Mouse (Mus musculus) lung, adult 2 months (tissue): ENCODE measurements at regions not wholly inside any gene's neighbourhood (a gene's known extent, or its start where the extent isn't known, plus 50 kb on each side); places are given as distances from the start of the nearest gene placed in this dataset.

Experiments used
- CTCF ChIP-seq: fragments of 200-500 bp; IDR thresholded peaks from 2 replicates; pipeline ENCODE4 v1.5.1; 2011; ENCODE audit warnings: mild to moderate bottlenecking, low read length, control low read depth; ENCODE audit not compliant: insufficient read depth
- POLR2A ChIP-seq: fragments of 200-500 bp; IDR thresholded peaks from 2 replicates; pipeline ENCODE4 v1.6.1; 2011; ENCODE audit warnings: low read depth, mild to moderate bottlenecking, control low read depth, low read length, borderline replicate concordance; ENCODE audit errors: extremely low read depth

- TF ChIP-seq CTCF, result no peak
- no peak for TF ChIP-seq POLR2A
These were observed 486.9 kb upstream of the Flrt2 start for GRCm38 (mm10) chr12:95205081-95205480.
